Mouse (Mus musculus) bone marrow macrophage, adult 2 months (primary cell): Measurements from ENCODE around the gene Ess2.

Experiments used
- CTCF ChIP-seq: IDR thresholded peaks from 2 replicates; pipeline ENCODE4 v1.5.1; 2012; ENCODE audit warnings: low read depth, mild to moderate bottlenecking, low read length, moderate library complexity
- POLR2A ChIP-seq: IDR thresholded peaks from 2 replicates; pipeline ENCODE4 v1.6.1; 2012; ENCODE audit warnings: mild to moderate bottlenecking, low read depth, low read length, borderline replicate concordance

GRCm38 (mm10) chr16:17945081-17945831, 34.1 kb upstream of the Ess2 start:
- TF ChIP-seq POLR2A: no peak
- TF ChIP-seq CTCF: no peak
